Comparison of ENCODE assay signal across 26 mouse cellular contexts in genomic region chr2:11579399-11579798, GRCm38 (mm10). TPM values are rescaled to one million over a fixed set of nuclear protein-coding genes. Genes with fewer than 3 reads are reported as not detected.
"Had no signal": no experiment of that assay in that cellular context is flagged by ENCODE, and none has a peak within 500 bp of the region (broad histone marks: within the 10 kb centered on the region; RNA-seq: fewer than 3 reads in every experiment).

No protein-coding gene starts in this region.

- DNase-seq: lung, embryonic 14.5 days; lung, postnatal 10 days; lung, postnatal 4 days; midbrain, embryonic 14.5 days; retina, postnatal 1 day; right cerebral cortex, adult 18-20 months; right cerebral cortex, postnatal 25 days; right cerebral cortex, postnatal 4 days; spleen, adult 18-20 months; thymus, adult 18-20 months; thymus, postnatal 14 days; thymus, postnatal 36 days had no signal

- ATAC-seq: midbrain, embryonic 16.5 days had no signal

RNA-seq across cellular contexts. Expression of gene Gm17490, which starts 46.7 kb away (rescaled TPM):
- total RNA-seq: megakaryocyte, adult 5-6 weeks; megakaryocyte-erythroid progenitor cell, adult 5-6 weeks had no signal
- polyA plus RNA-seq: lung, embryonic 14.5 days; lung, embryonic 16.5 days; midbrain, embryonic 10.5 days; midbrain, embryonic 12.5 days; midbrain, embryonic 14.5 days; midbrain, embryonic 16.5 days; myocyte; neural tube, embryonic 11.5 days; neural tube, embryonic 13.5 days; neural tube, embryonic 15.5 days; small intestine, adult 2 months; stomach, embryonic 14.5 days; stomach, embryonic 16.5 days; thymus, postnatal 0 days had no signal
